Mouse (Mus musculus) kidney, postnatal 0 days (tissue): ENCODE measurements around the gene Cdc42ep5. TPM values are rescaled to one million over a fixed set of nuclear protein-coding genes. Genes with fewer than 3 reads are reported as not detected.

ENCODE experiments used
- ATAC-seq: fragments of 200-750 bp; cut with Nextera tagmentation; replicated peaks from 2 replicates; pipeline ENCODE4 v1.8.0; 2017; ENCODE audit warnings: low read depth, moderate number of reproducible peaks, moderate TSS enrichment, moderate library complexity; ENCODE audit not compliant: low FRiP score
- DNase-seq: peaks from one replicate; pipeline ENCODE4 v3.0.0-alpha.2; 2016; ENCODE audit warnings: low spot score
- H3K27ac ChIP-seq: fragments of 300-500 bp; sonication (generic); 2 replicates; pipeline ENCODE4 v1.5.1; 2014; ENCODE audit warnings: mild to moderate bottlenecking
- H3K27me3 ChIP-seq: fragments of 300-500 bp; sonication (generic); 2 replicates; pipeline ENCODE4 v1.6.1; 2014; ENCODE audit warnings: low read length, mixed read lengths; ENCODE audit not compliant: insufficient read depth
- H3K36me3 ChIP-seq: fragments of 300-500 bp; sonication (generic); 2 replicates; pipeline ENCODE4 v1.6.1; 2014; ENCODE audit warnings: low read length, mixed read lengths; ENCODE audit not compliant: insufficient read depth
- H3K4me1 ChIP-seq: fragments of 300-500 bp; sonication (generic); replicated peaks from 2 replicates; pipeline ENCODE4 v1.6.1; 2014; ENCODE audit warnings: antibody characterized with exemption, low read length, mixed read lengths; ENCODE audit not compliant: insufficient read depth
- H3K4me2 ChIP-seq: fragments of 300-500 bp; sonication (generic); 2 replicates; pipeline ENCODE4 v1.6.1; 2014; ENCODE audit warnings: mild to moderate bottlenecking, low read length, moderate library complexity, mixed read lengths
- H3K4me3 ChIP-seq: fragments of 300-500 bp; sonication (generic); replicated peaks from 2 replicates; pipeline ENCODE4 v1.5.1; 2014; ENCODE audit warnings: low read depth, low read length
- H3K9ac ChIP-seq: fragments of 300-500 bp; sonication (generic); 2 replicates; pipeline ENCODE4 v1.6.1; 2014; ENCODE audit warnings: low read depth, low read length
- H3K9me3 ChIP-seq: fragments of 300-500 bp; sonication (generic); replicated peaks from 2 replicates; pipeline ENCODE4 v1.6.1; 2016; ENCODE audit warnings: low read length, inconsistent platforms, mixed read lengths
- CTCF ChIP-seq: IDR thresholded peaks from 2 replicates; pipeline ENCODE4 v1.5.1; 2016; ENCODE audit warnings: antibody characterized with exemption, low read depth, mild to moderate bottlenecking, moderate library complexity
- WGBS: fragments of 180-500 bp; shearing (Covaris S2); extraction: QIAGEN DNeasy Blood & Tissue Kit; methylation state at CpG from one replicate; pipeline ENCODE4 v1.1.7; 2014; 5-methylcytosine and 5-hydroxymethylcytosine counted together
- polyA plus RNA-seq: library from polyadenylated mRNA; unstranded; fragments of >200 nt; fragmentation: Nextera tagmentation; extraction: Ambion mirVana; gene quantifications from 2 replicates; pipeline ENCODE4 v1.2.1, GENCODE M21; 2015

Gene Cdc42ep5
- polyA plus RNA-seq, 1 experiment from 2014 or later = 48.1 TPM

- WGBS = 91% methylated on average over 10 of the region's 10 CpGs
- Histone ChIP-seq H3K36me3 (peaks cover 87% of the 10 kb centered on the region), H3K4me3 (no peak overlapping the region), H3K4me1 (peaks cover 5% of the 10 kb centered on the region), H3K9ac (no peak overlapping the region), H3K4me2 (no peak overlapping the region), H3K27me3 (no peaks in the 10 kb centered on the region), H3K9me3 (no peaks in the 10 kb centered on the region), H3K27ac (no peak overlapping the region)
- ATAC-seq = no peak
- DNase-seq = no peak
- TF ChIP-seq CTCF = no peak
Measured at GRCm38 (mm10) chr7:4142796-4143445, 21.7 kb downstream of the Cdc42ep5 start.

GRCm38 (mm10) chr7:4141648-4142325 is 22.9 kb downstream of the Cdc42ep5 start:
- H3K9me3 ChIP-seq = no peaks in the 10 kb centered on the region
- DNase-seq (no peak), ATAC-seq (no peak)
- peaks cover 8% of the 10 kb centered on the region for H3K4me1 ChIP-seq
- WGBS = 94% methylated on average over 6 of the region's 6 CpGs
- peaks cover 77% of the 10 kb centered on the region for H3K36me3 ChIP-seq
- H3K4me3 ChIP-seq = no peak overlapping the region
- H3K9ac ChIP-seq = no peak overlapping the region
- no peak overlapping the region for H3K4me2 ChIP-seq
- TF ChIP-seq CTCF = no peak
- no peaks in the 10 kb centered on the region for H3K27me3 ChIP-seq
- no peak overlapping the region for H3K27ac ChIP-seq

- Histone ChIP-seq H3K4me2 (no peak overlapping the region), H3K27ac (no peak overlapping the region), H3K27me3 (no peaks in the 10 kb centered on the region), H3K4me3 (no peak overlapping the region), H3K36me3 (peaks cover 55% of the 10 kb centered on the region), H3K4me1 (peaks cover 8% of the 10 kb centered on the region), H3K9ac (no peak overlapping the region), H3K9me3 (no peaks in the 10 kb centered on the region)
- ATAC-seq (no peak), DNase-seq (no peak)
- no peak for TF ChIP-seq CTCF
- 95% methylated on average over 5 of the region's 5 CpGs for WGBS
Measured at GRCm38 (mm10) chr7:4139391-4139790, 25.3 kb downstream of the Cdc42ep5 start.

DNA sequence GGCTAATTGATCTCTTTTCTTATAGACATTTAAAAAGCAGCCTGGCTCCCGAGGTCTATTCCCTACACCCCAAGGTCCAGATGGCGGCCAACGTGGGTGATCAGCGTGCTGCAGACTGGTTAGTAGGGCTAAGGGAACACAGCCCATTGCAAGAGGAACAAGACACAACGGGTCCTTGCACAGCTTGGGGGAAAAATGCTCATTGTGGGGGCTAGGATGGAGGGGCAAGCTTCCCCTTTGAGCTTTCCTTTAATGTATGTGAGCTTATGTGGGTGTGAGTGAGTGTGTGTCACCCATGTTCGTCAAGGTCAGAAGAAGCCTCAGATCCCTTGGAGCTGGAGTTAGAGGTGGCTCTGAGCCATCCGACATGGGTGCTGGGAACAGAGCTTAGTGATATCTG is 26.0 kb downstream of the Cdc42ep5 start:
- Histone ChIP-seq H3K9ac (no peak overlapping the region), H3K4me2 (no peak overlapping the region), H3K4me3 (no peak overlapping the region), H3K9me3 (no peaks in the 10 kb centered on the region), H3K27ac (no peak overlapping the region), H3K27me3 (no peaks in the 10 kb centered on the region), H3K36me3 (peaks cover 48% of the 10 kb centered on the region), H3K4me1 (peaks cover 8% of the 10 kb centered on the region)
- no peak for TF ChIP-seq CTCF
- DNase-seq (no peak), ATAC-seq (no peak)
- 92% methylated on average over 7 of the region's 7 CpGs for WGBS

DNA sequence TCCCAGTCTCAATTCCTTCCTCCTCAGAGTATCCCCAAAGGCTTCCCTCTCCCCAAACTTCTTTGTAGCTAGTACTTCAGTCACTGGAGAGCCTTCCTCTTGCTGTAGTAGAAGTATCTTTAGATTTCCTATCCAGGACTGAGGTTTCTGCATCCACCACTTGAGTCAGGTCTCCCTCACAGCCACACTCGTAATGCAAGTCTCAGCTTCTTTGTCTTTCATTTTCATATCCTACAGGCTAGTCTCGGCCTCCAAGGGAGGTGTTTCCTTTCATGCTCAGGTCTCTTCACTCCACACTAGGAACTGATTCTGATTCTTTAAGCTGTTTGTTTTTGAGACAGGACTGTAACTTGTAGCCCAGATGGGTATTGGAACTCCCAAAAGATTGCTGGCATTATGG is 26.5 kb downstream of the Cdc42ep5 start:
- peaks cover 43% of the 10 kb centered on the region for H3K36me3 ChIP-seq
- H3K9ac ChIP-seq = peak overlapping the region; percentile 77; the same call in 1 of the 2 replicates
- 0 out of 2 replicates have a peak overlapping the region, but pooled peaks have one; percentile 60 for H3K4me3 ChIP-seq

DNA sequence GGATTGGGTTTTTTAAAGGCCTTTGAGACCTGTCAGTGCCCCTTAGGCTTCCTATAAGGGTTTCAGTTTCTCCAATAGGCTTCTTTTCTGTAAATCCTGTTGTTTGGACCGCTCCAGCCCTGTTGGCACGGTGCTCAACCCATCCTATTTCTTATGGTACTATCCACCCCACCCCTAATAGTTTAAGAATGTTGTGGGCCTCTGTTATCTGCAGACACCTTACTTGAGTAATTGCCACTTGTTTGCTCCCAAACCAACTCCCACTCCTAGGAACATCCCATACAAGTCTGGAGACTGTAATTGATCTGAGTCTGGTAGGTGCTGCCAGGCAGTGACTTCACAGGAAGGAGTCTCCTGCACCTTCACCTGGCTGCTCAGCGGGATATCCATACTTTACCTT is 26.9 kb downstream of the Cdc42ep5 start:
- Histone ChIP-seq H3K9ac (peak overlapping the region; percentile 77), H3K4me1 (peaks cover 8% of the 10 kb centered on the region), H3K27me3 (no peaks in the 10 kb centered on the region), H3K4me2 (peak overlapping the region; percentile 78), H3K4me3 (peak overlapping the region; percentile 60), H3K27ac (peak overlapping the region; percentile 20; the same call in 1 of the 2 replicates), H3K9me3 (no peaks in the 10 kb centered on the region), H3K36me3 (peaks cover 39% of the 10 kb centered on the region)
- DNase-seq (no peak), ATAC-seq (no peak)
- 52% methylated on average over 3 of the region's 3 CpGs for WGBS
- no peak for TF ChIP-seq CTCF

More for the DNA sequence above, 26.5 kb downstream of the Cdc42ep5 start:
- Histone ChIP-seq H3K4me1 (peaks cover 8% of the 10 kb centered on the region), H3K27ac (no peak overlapping the region), H3K9me3 (no peaks in the 10 kb centered on the region), H3K4me2 (peak overlapping the region; percentile 78), H3K27me3 (no peaks in the 10 kb centered on the region)
- DNase-seq = no peak
- no peak for ATAC-seq
- WGBS = 91% methylated on average over 2 of the region's 2 CpGs
- no peak for TF ChIP-seq CTCF
